Mouse (Mus musculus) c-Kit-positive CD71-positive TER-119-negative erythroid progenitor cells, embryonic 14.5 days (primary cell): ENCODE results near the gene Garnl3.
"Not testable (repeated sequence)": the region's sequence is repeated elsewhere in the genome, so short reads cannot be mapped to it uniquely, and the experiment has no call there.

ENCODE experiments used
- DNase-seq: peaks from one replicate; pipeline ENCODE4 v3.0.0-alpha.2; 2013; ENCODE audit warnings: low read depth

Gene Garnl3

GRCm38 (mm10) chr2:33154751-33155372 lies 23.4 kb upstream of the Garnl3 start:
- peak; percentile 43 for DNase-seq

- DNase-seq = no peak
These were observed 15.5 kb upstream of the Garnl3 start for GRCm38 (mm10) chr2:33146994-33147393.

- no peak for DNase-seq
These were observed 11.8 kb upstream of the Garnl3 start for GRCm38 (mm10) chr2:33143292-33143691.

GRCm38 (mm10) chr2:33138491-33138890 lies 7.0 kb upstream of the Garnl3 start:
- DNase-seq = no peak

- DNase-seq = no peak
These were observed 6.3 kb upstream of the Garnl3 start for GRCm38 (mm10) chr2:33137731-33138130.

GRCm38 (mm10) chr2:33137244-33137643 lies 5.8 kb upstream of the Garnl3 start:
- no peak for DNase-seq

- no peak for DNase-seq
These were observed 4.9 kb upstream of the Garnl3 start for GRCm38 (mm10) chr2:33136366-33136765.

GRCm38 (mm10) chr2:33134766-33135490 lies 3.5 kb upstream of the Garnl3 start:
- DNase-seq = no peak

- DNase-seq = no peak
These were observed 852 bp upstream of the Garnl3 start for GRCm38 (mm10) chr2:33132306-33132705.

GRCm38 (mm10) chr2:33130526-33131483 lies 649 bp downstream of the Garnl3 start:
- DNase-seq = peak; percentile 97

- no peak for DNase-seq
These were observed 1.3 kb downstream of the Garnl3 start for GRCm38 (mm10) chr2:33130141-33130525.

GRCm38 (mm10) chr2:33129696-33130095 lies 1.8 kb downstream of the Garnl3 start:
- no peak for DNase-seq

GRCm38 (mm10) chr2:33129005-33129404 lies 2.4 kb downstream of the Garnl3 start:
- no peak for DNase-seq

- DNase-seq = no peak
These were observed 4.2 kb downstream of the Garnl3 start for GRCm38 (mm10) chr2:33127271-33127670.

- no peak for DNase-seq
These were observed 8.6 kb downstream of the Garnl3 start for GRCm38 (mm10) chr2:33122856-33123255.

- no peak for DNase-seq
These were observed 30.9 kb downstream of the Garnl3 start for GRCm38 (mm10) chr2:33100536-33100935.

GRCm38 (mm10) chr2:33097326-33097725 lies 34.1 kb downstream of the Garnl3 start:
- DNase-seq = not testable (repeated sequence)

GRCm38 (mm10) chr2:33095221-33095671 lies 36.2 kb downstream of the Garnl3 start:
- no peak for DNase-seq

- no peak for DNase-seq
These were observed 40.6 kb downstream of the Garnl3 start for GRCm38 (mm10) chr2:33090620-33091520.

- not testable (repeated sequence) for DNase-seq
These were observed 41.4 kb downstream of the Garnl3 start for GRCm38 (mm10) chr2:33090033-33090400.

- DNase-seq = no peak
These were observed 42.0 kb downstream of the Garnl3 start for GRCm38 (mm10) chr2:33089356-33090032.
